Mouse (Mus musculus): Measurements from ENCODE around the gene Pxylp1. TPM values are rescaled to one million over a fixed set of nuclear protein-coding genes. Genes with fewer than 3 reads are reported as not detected.
A peak's percentile ranks its signal among the peaks of the same experiment; 100 is the strongest.
"Not testable (repeated sequence)": the region's sequence is repeated elsewhere in the genome, so short reads cannot be mapped to it uniquely, and the experiment has no call there.

The Pxylp1 gene
- polyA plus RNA-seq (2017; shearing (Covaris generic)) = 10 to 100 TPM in 2 of 3 experiments, 1 to 10 TPM in 1; 7.9 to 15.6 (median 15.2) TPM

- no peak for ATAC-seq
These were observed at the start of gene Pxylp1 for GRCm38 (mm10) chr9:96892546-96892945. Gene Pxylp1 (minus strand): TSS chr9:96892669.

GRCm38 (mm10) chr9:96938887-96939286, 46.4 kb upstream of the Pxylp1 start:
- no peak for ATAC-seq

GRCm38 (mm10) chr9:96936427-96936826, 44.0 kb upstream of the Pxylp1 start:
- not testable (repeated sequence) for ATAC-seq

GRCm38 (mm10) chr9:96935556-96936300, 43.3 kb upstream of the Pxylp1 start:
- peak; percentile 95 for ATAC-seq

GRCm38 (mm10) chr9:96934816-96935215, 42.3 kb upstream of the Pxylp1 start:
- ATAC-seq = no peak

GRCm38 (mm10) chr9:96932751-96933150, 40.3 kb upstream of the Pxylp1 start:
- no peak for ATAC-seq

GRCm38 (mm10) chr9:96923577-96924316, 31.3 kb upstream of the Pxylp1 start:
- ATAC-seq = no peak

- ATAC-seq = no peak
These were observed 30.6 kb upstream of the Pxylp1 start for GRCm38 (mm10) chr9:96923119-96923518.

- ATAC-seq = peak; percentile 98
These were observed 24.4 kb upstream of the Pxylp1 start for GRCm38 (mm10) chr9:96916620-96917538.

GRCm38 (mm10) chr9:96916076-96916475, 23.6 kb upstream of the Pxylp1 start:
- no peak for ATAC-seq

GRCm38 (mm10) chr9:96914851-96915250, 22.4 kb upstream of the Pxylp1 start:
- no peak for ATAC-seq

GRCm38 (mm10) chr9:96914005-96914404, 21.5 kb upstream of the Pxylp1 start:
- ATAC-seq = no peak

GRCm38 (mm10) chr9:96909503-96909902, 17.0 kb upstream of the Pxylp1 start:
- ATAC-seq = no peak

- ATAC-seq = no peak
These were observed 16.3 kb upstream of the Pxylp1 start for GRCm38 (mm10) chr9:96908737-96909136.

- no peak for ATAC-seq
These were observed 12.2 kb upstream of the Pxylp1 start for GRCm38 (mm10) chr9:96904360-96905355.

- ATAC-seq = no peak
These were observed 7.2 kb upstream of the Pxylp1 start for GRCm38 (mm10) chr9:96899717-96900116.

- no peak for ATAC-seq
These were observed 6.5 kb upstream of the Pxylp1 start for GRCm38 (mm10) chr9:96899004-96899403.

GRCm38 (mm10) chr9:96896690-96897089, 4.2 kb upstream of the Pxylp1 start:
- no peak for ATAC-seq

GRCm38 (mm10) chr9:96893582-96893981, 1.1 kb upstream of the Pxylp1 start:
- ATAC-seq = no peak

- ATAC-seq = no peak
These were observed 833 bp downstream of the Pxylp1 start for GRCm38 (mm10) chr9:96891341-96892330.

Measured in inflammation-experienced regulatory T-cells, adult 6 months (primary cell).